Mouse (Mus musculus) natural killer cell, adult 2 months (primary cell): ENCODE results near the gene Npcd.

Experiments
- DNase-seq, 2 experiments: peaks; one replicate each; pipeline ENCODE4 v3.0.0; 2022; ENCODE audit warnings: low spot score in 2 of 2

Gene Npcd

DNA sequence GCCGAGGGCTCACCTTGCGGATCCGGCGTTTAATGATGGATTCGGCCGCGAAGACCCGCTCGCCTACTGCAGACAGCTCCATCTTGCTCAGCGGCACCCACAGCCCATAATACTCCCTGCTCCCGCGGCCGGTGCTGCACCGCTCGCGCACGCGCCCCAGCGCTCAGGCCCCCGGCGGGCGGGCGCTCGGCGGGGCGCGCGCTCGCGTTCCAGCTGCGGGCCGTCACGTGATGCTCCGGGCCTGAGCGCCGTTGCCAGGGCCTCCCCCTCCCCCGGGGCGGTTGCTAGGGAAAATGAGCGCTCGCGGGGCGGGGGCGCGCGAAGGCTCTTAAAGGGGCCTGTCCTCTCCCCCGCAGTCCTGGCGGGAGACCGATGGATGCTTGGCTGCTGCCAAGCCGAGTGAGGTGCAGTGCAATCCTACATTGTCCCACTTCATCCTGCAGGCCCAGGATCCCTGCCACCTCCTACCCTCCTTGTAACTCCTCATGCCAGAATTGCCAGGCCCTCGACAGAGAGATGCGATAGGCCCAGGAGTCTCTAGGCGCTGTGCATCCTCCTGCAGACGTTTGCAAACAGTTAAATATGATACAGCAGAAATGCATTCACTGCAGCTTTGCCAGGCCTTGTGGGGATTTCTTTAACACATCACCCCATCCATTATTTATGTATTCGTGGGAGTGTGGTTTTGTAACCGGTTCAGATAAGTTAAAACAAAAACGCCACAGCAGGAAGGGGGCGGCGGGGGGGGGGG is at the start of gene Npcd, which contains the start of gene Cbx6:
Gene Npcd, minus strand, starts transcription at position 108 of the 751 bp plus-strand sequence.
Gene Cbx6, minus strand, starts transcription at position 559 of the 751 bp plus-strand sequence.
- peak; percentile 58 to 78 for DNase-seq

DNA sequence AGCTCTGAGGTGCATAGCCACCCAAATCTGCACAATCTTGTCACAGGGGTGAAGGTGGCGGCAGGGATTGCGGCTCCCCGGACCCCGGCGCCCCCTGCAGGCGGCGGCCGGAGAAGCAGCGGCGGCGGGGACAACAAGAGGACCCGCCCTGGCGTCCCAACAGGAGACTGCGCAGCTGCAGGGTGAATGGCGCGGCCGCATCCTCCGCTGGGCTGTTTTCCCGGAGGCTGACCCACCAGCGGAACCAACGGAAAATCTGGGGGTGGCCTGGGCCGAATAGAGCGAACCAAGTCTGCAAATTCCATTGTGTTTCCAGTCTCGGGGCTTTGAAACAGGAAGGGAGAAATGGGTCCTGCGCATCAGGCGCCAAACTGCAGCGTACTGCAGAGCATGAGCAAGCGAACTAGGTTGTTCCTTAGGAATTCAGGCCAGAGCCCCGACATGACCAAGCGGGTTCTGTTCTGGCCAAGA is 49.4 kb upstream of the Npcd start:
- peak; percentile 84 to 90 for DNase-seq

DNA sequence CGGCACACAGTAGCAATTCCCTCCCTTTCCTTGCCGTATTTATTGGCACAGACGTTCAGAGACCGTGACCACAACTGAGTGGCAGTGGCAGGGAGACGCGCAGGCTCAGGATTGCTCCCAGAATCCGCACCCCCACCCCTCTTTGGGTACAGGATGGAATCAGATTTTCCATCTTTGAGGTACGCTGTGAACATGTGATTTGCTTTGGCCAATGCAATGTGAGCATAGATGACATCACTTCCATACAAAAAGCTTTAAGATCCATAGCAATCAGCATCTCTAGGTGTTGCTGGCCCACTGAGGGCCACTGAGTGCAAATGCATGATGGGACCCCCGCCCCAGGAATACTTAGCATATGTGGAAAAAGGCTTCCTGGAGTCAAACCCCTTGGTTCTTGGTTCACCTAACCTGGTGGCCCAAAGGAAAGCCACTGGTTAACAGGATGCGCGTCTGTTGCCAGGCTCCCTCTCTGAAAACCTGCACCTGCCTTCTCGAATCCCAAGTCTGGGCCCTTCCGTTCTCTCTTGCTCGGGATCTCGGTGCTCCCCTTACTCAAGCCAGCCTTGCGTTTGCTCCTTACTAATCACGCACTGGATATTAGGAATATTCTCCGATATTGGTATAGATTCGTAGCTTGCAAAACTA is 48.7 kb upstream of the Npcd start:
- no peak for DNase-seq

DNA sequence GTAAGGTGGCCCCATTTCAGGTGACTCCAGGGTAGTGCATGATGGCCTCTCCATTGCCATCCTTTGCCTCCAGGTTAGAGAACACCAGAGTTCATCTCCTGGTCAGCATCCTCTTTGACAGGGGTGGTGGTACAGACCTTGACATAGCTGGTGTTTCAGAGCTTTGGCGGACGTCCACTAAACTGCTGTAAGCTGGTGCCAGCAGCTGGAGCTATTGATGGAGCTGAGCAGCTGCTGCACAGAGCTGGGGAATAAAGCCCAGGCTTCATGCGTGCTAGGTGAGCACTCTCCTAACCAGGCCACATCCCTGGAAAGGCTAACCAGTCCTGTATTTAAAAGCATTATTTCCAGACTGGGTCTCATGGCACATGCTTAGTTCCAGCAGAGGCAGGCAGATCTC is 46.4 kb upstream of the Npcd start:
- no peak for DNase-seq

DNA sequence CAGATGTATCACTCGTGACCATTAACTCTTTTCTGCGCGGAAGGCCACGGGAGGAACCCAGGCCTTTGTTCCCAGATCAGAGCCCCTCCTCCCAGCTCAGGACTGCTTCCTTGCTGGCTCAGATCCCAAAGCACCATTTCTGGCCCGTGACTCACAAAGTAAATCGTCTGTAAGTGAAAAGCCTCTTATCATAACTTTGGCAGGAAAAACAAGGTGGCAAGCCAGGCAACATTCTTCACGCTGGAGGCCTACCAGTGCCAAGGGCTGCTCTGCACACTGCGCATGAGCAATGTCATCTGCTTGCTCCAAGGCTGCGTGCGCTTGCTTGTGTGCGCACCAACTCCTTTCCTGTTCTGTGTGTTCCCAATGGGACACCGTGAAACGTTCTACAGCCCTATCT is 45.3 kb upstream of the Npcd start:
- DNase-seq: no peak

DNA sequence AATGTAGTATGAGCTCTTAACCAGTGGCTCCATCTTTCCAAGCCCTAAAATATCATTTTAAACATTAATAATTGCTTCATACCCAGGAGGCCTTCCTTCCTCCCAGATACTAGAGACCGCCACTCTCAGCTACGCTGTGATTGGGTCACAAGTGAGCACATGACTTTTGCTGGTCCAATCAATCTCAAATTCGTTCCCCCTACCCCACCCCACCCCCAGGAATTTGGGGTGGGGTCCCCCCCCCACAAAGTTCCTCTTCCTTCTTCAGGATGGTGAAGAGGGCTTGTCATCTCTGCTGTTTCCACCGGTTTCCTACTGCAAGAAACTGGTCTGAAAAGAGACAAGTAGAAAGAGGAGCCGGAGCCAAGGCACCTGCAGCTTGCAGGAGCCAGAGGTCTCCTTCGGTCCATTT is 44.7 kb upstream of the Npcd start:
- no peak for DNase-seq

DNA sequence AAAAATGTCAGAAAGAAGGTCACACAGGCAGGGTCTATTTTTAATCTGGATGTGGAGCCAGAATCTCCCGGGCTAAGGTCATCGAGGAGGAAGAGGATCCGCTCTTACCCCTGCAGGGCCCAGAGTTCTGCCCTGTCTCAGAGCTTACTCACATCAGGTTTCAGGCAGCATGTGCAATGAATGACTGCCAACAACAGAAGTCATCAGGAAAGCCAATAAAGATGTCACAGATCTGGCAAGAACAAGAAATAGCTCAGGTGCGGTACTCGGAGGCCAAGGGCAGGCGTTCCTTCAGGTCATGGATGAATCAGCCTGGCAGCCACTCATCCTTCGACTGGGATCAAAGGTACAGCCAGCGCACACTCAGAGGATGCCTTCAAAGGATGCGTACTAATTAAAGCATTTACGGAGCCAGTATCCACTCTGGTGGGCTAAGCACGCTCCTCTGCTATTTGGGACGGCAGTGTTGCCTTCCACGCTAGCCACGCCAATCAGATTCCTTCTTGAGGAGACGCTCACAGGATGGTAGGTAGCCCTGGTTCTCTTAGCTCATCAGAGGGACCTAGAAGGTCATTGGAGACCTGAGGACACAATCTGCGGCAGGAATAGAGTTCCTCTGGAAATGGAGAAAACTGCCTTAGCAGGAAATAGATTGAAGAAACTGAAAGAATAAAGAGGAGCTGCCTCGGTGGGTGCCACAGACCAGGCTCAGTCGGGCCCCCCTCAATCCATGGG is 41.4 kb upstream of the Npcd start:
- no peak for DNase-seq

DNA sequence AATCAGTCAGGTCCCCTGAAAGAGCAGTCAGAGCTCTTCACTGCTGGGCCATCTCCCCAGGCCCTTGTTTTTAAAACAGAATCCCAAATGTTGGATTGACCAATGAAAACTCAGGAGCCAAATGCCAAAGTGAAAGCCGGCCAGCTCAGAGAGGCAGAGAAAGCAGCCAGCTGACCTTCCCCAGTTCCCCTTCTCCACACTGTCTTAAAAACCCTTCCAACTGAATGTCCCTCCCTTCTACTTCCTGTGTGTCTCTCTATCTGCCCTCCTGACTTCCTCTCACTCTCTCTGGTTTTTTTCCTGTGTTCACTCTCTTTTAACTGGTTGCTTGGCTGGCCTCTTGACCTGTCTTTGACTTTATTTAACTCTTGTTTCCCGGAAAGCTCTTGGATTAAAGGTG is 40.0 kb upstream of the Npcd start:
- DNase-seq: no peak

DNA sequence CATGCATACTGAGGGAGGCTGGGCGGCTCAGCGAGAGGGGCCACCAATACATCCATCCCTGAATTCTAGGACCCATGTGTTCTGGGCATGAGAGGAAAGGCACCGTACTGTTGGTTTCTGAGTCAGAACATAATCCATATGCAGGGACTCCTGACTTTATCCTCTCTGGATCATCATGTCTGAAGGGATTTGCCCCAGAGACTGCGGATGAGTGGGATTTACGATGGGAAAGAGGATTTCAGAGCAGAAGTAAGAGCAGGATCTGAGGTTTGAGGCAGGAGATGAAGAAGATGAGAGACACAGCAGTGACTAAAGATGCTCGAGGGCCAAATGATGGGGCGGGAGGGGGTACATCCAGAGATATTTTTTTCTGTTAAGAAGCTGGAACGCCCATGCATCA is 39.5 kb upstream of the Npcd start:
- DNase-seq: no peak

DNA sequence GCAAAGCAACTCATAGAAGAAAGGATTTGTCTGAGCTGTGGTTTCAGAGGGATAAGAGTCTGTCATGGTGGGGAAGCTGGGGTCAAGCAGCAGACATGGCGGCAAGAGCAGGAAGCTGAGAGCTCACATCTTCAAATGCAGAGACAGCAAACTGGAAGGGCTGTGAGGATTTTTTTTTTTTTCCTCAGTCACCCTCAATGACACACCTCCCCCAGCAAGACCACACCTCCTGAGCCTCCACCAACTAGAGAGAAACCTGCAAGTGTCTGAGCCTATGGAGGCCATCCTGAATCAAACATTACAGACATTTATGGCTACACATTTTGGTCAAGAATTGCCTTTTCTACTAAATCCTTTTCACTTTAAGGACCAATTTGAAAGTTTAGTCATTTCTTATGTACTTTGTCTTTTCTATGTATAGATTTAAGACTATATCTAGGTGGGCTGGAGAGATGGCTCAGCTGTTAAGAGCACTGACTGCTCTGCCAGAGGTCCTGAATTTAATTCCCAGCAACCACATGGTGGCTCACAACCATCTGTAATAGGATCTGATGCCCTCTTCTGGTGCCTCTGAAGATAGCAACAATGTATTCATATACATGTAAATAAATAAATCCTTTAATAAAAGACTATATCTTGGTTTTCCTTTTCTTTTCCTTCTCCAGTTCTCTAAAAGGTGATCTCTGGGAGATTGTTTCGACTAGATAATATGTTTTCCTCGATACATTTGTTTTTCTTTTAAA is 33.4 kb upstream of the Npcd start:
- no peak for DNase-seq

DNA sequence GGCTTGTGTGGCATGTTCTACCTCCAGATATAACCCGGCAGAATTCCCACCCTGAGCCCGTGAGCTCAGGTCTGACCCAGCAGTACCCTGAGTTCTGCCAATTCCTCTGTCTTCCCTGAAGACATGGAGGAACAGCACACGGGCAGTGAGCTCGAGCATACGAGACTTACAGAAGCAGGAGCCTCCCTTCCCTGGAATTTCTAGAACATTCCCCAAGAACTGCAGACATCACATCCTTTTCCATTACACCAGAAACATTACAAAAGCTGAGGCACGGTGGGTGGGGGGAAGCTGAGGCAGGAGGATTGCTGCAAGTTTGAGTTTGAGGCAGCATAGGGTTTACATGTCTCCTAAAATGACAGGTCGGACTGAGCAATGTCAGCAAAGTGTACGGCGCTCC is 25.8 kb upstream of the Npcd start:
- no peak for DNase-seq

DNA sequence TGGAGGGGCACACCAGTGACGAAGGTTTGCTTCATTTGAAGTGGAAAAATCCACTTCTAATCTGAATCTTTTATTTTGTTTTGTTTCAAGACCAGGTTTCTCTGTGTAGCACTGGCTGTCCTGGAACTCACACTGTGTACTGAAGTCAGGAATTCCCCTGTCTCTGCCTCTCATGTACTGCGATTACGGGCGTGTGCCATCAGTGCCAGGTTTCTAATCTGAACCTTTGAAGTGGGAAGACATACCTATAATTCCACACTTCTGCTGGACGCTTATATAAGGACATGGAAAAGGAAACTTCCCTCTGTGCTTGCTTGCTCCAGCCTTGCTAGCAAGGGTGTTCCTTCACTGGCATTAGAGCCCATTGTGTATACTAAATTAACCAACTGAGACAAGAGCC is 24.9 kb upstream of the Npcd start:
- no peak for DNase-seq

DNA sequence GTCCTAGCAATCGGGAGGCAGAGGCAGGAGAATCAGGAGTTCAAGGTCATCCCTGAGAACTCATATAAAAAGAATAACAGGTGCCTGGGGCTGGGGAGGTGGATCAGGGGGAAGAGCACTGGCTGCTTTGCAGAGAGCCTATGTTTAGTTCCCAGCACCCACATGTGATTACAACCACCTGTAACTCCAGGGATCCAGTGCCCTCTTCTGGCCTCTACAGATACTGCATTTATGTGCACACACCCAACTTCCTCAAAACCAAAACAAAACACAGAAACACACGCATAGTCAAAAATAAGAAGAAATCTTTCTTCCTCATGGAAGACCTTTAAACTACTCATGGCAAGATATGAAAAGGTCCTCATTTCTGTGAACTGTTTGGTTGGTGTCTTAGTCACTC is 16.1 kb upstream of the Npcd start:
- no peak for DNase-seq

DNA sequence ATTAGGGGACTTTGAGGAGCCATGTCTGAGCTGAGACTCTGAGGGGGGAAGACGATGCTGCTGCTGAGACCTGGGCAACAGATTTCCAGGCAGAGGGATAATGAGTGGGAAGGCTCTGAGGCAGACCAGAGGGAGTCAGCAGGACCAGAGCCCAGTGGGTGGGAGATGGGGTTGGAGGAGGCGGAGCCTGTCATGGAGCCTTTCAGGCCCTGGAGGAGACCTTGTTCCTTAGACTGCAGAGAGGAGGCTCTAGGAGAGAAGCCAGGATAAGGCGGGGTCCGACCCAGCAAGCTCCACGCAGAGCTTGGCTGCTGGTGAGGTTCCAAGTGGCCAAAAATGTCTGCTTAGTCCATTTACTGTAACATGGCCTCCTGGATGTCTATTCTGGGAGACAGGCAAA is 13.1 kb upstream of the Npcd start:
- DNase-seq: no peak

DNA sequence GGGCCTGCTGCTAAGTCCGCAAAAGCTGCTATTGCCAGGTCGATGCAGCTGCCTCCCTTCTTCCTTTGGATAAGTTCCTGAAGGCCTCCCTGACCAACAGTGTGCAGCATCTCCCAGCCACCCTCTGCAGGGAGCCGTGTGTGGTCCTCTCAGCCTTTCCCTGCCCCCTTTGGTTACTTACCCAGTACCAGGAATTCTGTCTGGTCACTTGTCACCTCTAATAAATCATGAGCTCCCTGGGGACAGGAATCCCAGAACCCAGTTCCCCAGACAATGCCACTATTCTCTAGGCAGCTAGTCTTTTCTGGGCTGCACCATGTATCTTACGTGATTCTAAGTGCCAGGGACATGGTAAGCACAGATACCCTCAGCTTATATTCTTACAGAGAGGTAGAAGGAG is 11.9 kb upstream of the Npcd start:
- no peak for DNase-seq

DNA sequence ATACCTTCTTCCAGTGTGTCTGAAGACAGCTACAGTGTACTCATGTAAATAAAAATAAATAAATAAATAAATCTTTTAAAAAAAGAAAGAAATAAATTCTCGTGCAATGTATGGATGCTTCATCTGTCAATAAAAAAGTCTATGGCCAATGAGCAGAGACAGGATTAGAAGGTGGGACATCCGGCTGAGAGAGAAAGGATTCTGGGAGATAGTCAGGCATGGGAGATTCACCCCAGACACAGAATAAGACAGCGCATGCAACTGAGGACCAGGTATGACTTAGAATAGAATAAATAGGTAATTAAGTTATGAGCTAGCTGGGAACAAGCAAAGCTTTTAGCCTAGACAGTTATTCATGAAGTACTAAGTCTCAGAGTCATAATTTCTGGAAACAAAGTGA is 8.9 kb upstream of the Npcd start:
- no peak for DNase-seq

DNA sequence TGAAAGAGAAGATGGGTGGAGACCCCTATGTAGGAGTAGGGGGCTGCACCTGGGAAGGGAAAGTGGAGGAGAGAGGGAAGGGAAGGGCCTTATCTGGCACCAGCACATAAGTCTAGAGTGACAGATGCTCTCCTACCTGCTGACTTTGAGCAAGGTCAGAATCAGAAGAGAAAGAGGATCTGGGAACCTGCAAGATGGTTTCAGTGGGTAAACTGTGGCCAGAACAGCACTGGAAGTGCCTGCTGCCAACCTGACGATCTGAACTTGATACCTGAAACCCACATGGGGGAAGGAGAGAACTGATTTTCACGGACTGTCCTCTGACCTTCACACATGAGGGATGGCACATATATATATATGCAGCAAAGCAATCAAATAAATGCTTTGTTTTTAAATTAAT is 6.2 kb upstream of the Npcd start:
- DNase-seq: no peak

DNA sequence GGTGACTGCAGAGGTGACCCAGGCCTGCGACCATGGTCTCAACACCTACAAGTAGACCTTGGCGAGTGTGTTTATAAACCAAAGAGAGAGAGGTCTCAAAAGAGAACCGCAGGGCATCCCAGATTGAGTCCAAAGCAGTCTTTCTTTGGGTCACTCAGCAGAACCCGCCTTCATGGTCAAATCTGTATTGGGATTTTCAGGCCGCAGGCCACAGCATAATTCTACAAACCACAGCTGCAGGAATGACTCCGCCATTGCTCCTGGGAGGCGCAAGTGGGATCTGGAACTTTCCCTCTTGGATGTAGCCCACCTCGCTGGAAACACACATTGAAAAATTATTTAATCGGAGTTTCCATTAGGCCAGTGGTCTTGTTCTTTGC is 834 bp upstream of the Npcd start:
- no peak for DNase-seq

DNA sequence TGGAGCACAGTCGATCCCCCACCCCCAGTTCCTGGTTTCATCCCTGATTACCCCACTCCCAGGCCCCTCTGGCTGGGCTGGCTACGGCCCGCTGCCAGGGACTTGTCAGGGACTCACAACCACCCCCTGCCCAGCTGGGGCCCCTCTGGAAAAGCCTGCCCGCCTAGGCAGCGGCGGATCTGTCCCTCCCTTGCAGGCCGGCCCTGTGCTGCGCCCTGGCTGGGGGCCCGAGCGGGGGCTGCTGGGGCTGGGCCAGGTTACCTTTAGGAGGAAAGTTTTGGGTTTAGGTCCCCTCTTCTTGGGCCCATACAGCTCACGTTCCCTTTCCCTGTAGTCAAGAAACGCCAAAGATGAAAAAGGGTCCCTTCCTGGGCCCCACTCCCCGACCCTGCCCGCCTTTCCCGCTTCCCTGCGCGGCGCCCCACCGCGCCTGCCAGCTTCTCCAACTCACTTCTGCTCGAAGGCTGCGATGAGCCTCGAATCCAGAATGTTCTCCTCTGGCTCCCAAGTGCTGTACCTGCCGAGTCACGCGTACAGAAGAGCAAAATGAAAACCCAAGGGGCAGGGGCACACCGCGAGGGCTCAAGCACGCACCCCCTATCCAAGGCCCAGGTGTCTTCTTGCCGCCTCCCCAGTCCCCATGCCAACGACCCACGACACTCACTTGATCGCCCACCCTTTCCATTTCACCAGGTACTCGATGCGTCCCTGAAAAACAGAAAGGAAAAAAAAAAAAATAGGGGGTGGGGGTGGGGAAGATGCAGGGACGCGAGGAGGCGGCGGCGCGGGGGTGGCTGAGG is 586 bp downstream of the Npcd start:
- DNase-seq: no peak

DNA sequence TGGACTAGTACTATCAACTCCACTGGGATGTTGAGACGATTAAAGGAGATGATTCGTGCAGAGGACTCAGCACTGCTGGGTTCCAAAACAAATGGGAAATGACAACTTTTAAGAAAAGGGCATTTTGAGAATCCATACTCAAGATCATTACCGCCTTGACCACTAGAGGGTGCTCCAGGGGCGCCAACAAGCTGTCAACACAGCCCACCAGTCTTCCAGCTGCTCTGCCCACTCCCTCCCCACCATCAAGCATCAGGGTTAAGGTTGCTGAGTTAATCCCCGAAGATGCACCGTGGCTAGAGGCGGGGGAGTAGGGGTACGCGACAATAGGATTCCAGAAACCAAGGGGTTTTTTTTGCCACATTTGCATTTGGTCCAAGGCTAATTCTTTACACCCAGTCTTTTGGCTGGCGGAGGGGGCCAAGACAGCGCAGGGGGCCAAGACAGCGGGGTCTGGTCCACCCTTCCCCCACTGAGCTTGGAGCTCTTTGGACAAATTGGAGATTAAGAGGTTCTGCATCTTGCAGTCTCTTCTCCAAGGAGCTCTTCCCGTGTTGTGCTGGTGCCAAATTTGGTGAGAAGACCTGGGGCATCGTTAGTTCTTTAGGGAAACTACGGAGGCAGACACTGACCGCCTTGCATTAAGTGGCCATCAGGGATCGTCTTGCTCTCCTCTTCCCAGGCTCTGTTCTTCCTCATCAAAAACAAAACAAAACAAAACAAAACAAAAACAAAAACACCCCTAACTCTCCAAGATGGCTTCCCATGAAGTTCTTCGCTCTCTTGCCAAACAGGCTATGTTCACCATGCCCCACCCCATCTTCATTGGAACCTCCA is 1.8 kb downstream of the Npcd start:
- peak; percentile 68 to 79 for DNase-seq
